Mouse (Mus musculus) lung, postnatal 0 days (tissue): ENCODE measurements at regions not wholly inside any gene's neighbourhood (a gene's known extent, or its start where the extent isn't known, plus 50 kb on each side); places are given as distances from the start of the nearest gene placed in this dataset.

ENCODE experiments used
- ATAC-seq: fragments of 200-750 bp; cut with Nextera tagmentation; 2 replicates; pipeline ENCODE4 v1.8.0; 2017; ENCODE audit warnings: moderate library complexity
- DNase-seq: peaks from one replicate; pipeline ENCODE4 v3.0.0-alpha.2; 2016; ENCODE audit warnings: low spot score
- H3K27ac ChIP-seq: fragments of 300-500 bp; sonication (generic); 2 replicates; pipeline ENCODE4 v1.5.1; 2014; ENCODE audit warnings: antibody characterized with exemption, mild to moderate bottlenecking, low read length, mixed read lengths
- H3K27me3 ChIP-seq: fragments of 300-500 bp; sonication (generic); replicated peaks from 2 replicates; pipeline ENCODE4 v1.6.1; 2014; ENCODE audit warnings: low read length, mixed read lengths; ENCODE audit not compliant: insufficient read depth
- H3K36me3 ChIP-seq: fragments of 300-500 bp; sonication (generic); 2 replicates; pipeline ENCODE4 v1.6.1; 2014; ENCODE audit warnings: low read length, mixed read lengths; ENCODE audit not compliant: insufficient read depth
- H3K4me1 ChIP-seq: fragments of 300-500 bp; sonication (generic); 2 replicates; pipeline ENCODE4 v1.6.1; 2014; ENCODE audit warnings: antibody characterized with exemption, low read depth, low read length, mixed read lengths; ENCODE audit not compliant: insufficient read depth
- H3K4me2 ChIP-seq: fragments of 300-500 bp; sonication (generic); replicated peaks from 2 replicates; pipeline ENCODE4 v1.6.1; 2014; ENCODE audit warnings: low read depth, mild to moderate bottlenecking, low read length, moderate library complexity, mixed read lengths
- H3K4me3 ChIP-seq: fragments of 300-500 bp; sonication (generic); 2 replicates; pipeline ENCODE4 v1.5.1; 2014; ENCODE audit warnings: low read depth, low read length
- H3K9ac ChIP-seq: fragments of 300-500 bp; sonication (generic); replicated peaks from 2 replicates; pipeline ENCODE4 v1.6.1; 2014; ENCODE audit warnings: low read depth, mild to moderate bottlenecking
- H3K9me3 ChIP-seq: fragments of 300-500 bp; sonication (generic); 2 replicates; pipeline ENCODE4 v1.6.1; 2016; ENCODE audit warnings: low read length, mixed read lengths
- CTCF ChIP-seq: IDR thresholded peaks from 2 replicates; pipeline ENCODE4 v1.5.1; 2016; ENCODE audit warnings: antibody characterized with exemption, mild to moderate bottlenecking
- EP300 ChIP-seq: IDR thresholded peaks from 2 replicates; pipeline ENCODE4 v1.6.1; 2016; ENCODE audit warnings: antibody characterized with exemption, mild to moderate bottlenecking, control low read depth
- WGBS: fragments of 180-500 bp; shearing (Covaris S2); extraction: QIAGEN DNeasy Blood & Tissue Kit; methylation state at CpG from one replicate; pipeline ENCODE4 v1.1.7; 2014; 5-methylcytosine and 5-hydroxymethylcytosine counted together

DNA sequence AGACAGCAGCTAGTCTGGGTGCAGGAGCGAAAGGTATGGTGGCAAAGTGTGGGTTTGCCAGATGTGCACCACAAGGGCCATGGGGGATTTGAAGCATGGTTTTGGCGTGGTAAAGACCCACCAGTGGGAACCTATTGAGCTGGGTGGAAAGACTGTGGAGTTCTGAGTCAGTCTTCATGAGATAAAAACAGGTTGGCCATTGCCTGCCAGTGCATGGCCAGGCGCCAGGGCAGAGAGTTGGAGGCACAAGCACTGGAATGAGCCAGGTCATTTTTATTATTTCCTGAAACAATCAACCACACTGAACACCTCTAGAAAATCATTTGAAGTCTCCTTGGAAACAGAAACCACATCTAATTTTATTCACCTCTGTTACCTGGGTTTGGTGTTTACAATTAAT, 744.9 kb downstream of the Gsdmc2 start:
- DNase-seq, result no peak
- 81% methylated on average over 3 of the region's 3 CpGs for WGBS

GRCm38 (mm10) chr15:63081972-63082371, 763.0 kb downstream of the Gsdmc2 start:
- TF ChIP-seq CTCF (no peak), EP300 (no peak)
- Histone ChIP-seq H3K4me3 (no peak overlapping the region), H3K4me1 (no peaks in the 10 kb centered on the region), H3K9ac (no peak overlapping the region), H3K4me2 (no peak overlapping the region), H3K9me3 (no peaks in the 10 kb centered on the region), H3K27ac (no peak overlapping the region), H3K27me3 (no peaks in the 10 kb centered on the region), H3K36me3 (no peaks in the 10 kb centered on the region)
- ATAC-seq (no peak), DNase-seq (no peak)

More for the DNA sequence above, 744.9 kb downstream of the Gsdmc2 start:
- TF ChIP-seq EP300 (no peak), CTCF (no peak)
- Histone ChIP-seq H3K4me3 (no peak overlapping the region), H3K4me2 (no peak overlapping the region), H3K4me1 (no peaks in the 10 kb centered on the region), H3K9me3 (no peaks in the 10 kb centered on the region), H3K27me3 (no peaks in the 10 kb centered on the region), H3K36me3 (no peaks in the 10 kb centered on the region), H3K27ac (no peak overlapping the region), H3K9ac (no peak overlapping the region)
- no peak for ATAC-seq

DNA sequence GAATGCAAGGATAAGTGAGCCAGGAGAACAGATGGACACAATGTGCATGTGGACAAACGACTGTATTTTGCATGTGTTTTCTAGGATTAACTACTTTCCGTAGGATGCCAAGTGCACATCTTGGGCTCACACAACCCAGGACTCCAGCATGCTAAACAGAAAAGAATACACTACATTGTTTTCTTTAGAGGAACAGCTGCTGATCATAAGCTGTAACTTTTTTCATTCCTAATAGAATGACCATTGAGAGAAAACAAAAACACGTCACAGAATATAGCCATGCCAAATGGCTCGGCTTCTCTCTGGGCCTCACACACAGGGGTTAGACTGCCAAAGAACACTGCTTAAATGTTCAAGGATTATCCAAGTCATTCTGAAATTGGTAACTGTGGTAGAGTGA, 765.2 kb downstream of the Gsdmc2 start:
- Histone ChIP-seq H3K4me1 (no peaks in the 10 kb centered on the region), H3K9me3 (no peaks in the 10 kb centered on the region), H3K4me3 (no peak overlapping the region), H3K9ac (no peak overlapping the region), H3K4me2 (no peak overlapping the region), H3K36me3 (no peaks in the 10 kb centered on the region), H3K27me3 (no peaks in the 10 kb centered on the region), H3K27ac (no peak overlapping the region)
- 71% methylated on average over 4 of the region's 4 CpGs for WGBS
- no peak for ATAC-seq
- peak; percentile 24 for DNase-seq
- no peak for TF ChIP-seq EP300
- no peak for TF ChIP-seq CTCF

GRCm38 (mm10) chr15:63071921-63072320, 773.1 kb downstream of the Gsdmc2 start:
- WGBS, result 72% methylated on average over 4 of the region's 4 CpGs
- ATAC-seq (no peak), DNase-seq (no peak)
- no peak for TF ChIP-seq CTCF
- TF ChIP-seq EP300, result no peak
- H3K36me3 ChIP-seq, result no peaks in the 10 kb centered on the region
- H3K4me2 ChIP-seq, result no peak overlapping the region
- no peak overlapping the region for H3K9ac ChIP-seq
- no peaks in the 10 kb centered on the region for H3K27me3 ChIP-seq
- no peaks in the 10 kb centered on the region for H3K4me1 ChIP-seq
- no peak overlapping the region for H3K27ac ChIP-seq
- H3K9me3 ChIP-seq, result no peaks in the 10 kb centered on the region
- H3K4me3 ChIP-seq, result no peak overlapping the region

- H3K27me3 ChIP-seq, result no peaks in the 10 kb centered on the region
- no peak overlapping the region for H3K27ac ChIP-seq
- no peaks in the 10 kb centered on the region for H3K9me3 ChIP-seq
- peak; percentile 60 for ATAC-seq
- H3K4me2 ChIP-seq, result no peak overlapping the region
- no peak for TF ChIP-seq CTCF
- TF ChIP-seq EP300, result peak; percentile 63
- no peak overlapping the region for H3K4me3 ChIP-seq
- no peak overlapping the region for H3K9ac ChIP-seq
- H3K4me1 ChIP-seq, result no peaks in the 10 kb centered on the region
- DNase-seq, result peak; percentile 76
- no peaks in the 10 kb centered on the region for H3K36me3 ChIP-seq
- 35% methylated on average over 3 of the region's 3 CpGs for WGBS
These were observed 777.9 kb downstream of the Gsdmc2 start for GRCm38 (mm10) chr15:63067126-63067525.

DNA sequence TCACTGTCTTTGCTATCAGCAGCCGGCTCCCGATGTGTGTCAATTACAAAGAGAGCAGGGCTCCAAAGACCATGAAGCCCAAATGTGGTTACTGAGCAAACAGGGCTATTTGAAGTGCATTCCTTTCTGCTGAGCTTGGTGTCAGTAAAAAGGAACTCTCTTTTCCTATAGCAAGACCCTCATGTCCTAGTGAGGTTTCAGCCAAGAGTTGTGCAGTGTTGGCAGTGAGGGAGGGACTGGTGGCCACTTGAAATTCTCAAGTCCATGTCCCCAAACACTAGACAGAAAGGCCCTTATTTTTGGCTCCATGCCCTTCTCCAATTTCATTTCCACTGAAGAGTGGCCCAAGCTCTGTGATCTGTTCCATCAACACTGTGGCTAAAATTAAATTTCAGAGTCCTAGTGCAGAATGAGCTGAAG, 778.9 kb downstream of the Gsdmc2 start:
- no peaks in the 10 kb centered on the region for H3K27me3 ChIP-seq
- H3K36me3 ChIP-seq, result no peaks in the 10 kb centered on the region
- TF ChIP-seq CTCF, result no peak
- TF ChIP-seq EP300, result peak; percentile 74; the same call in 1 of the 2 replicates
- no peaks in the 10 kb centered on the region for H3K4me1 ChIP-seq
- ATAC-seq (peak; percentile 90), DNase-seq (peak; percentile 79)
- no peak overlapping the region for H3K4me3 ChIP-seq
- H3K9me3 ChIP-seq, result no peaks in the 10 kb centered on the region
- no peak overlapping the region for H3K27ac ChIP-seq
- H3K4me2 ChIP-seq, result no peak overlapping the region
- WGBS, result 38% methylated on average over 2 of the region's 2 CpGs
- no peak overlapping the region for H3K9ac ChIP-seq

GRCm38 (mm10) chr15:63061891-63062290, 783.1 kb downstream of the Gsdmc2 start:
- ATAC-seq (no peak), DNase-seq (no peak)
- TF ChIP-seq EP300, result no peak
- TF ChIP-seq CTCF, result no peak
- Histone ChIP-seq H3K4me1 (no peaks in the 10 kb centered on the region), H3K27ac (no peak overlapping the region), H3K36me3 (no peaks in the 10 kb centered on the region), H3K9me3 (no peaks in the 10 kb centered on the region), H3K4me3 (no peak overlapping the region), H3K9ac (no peak overlapping the region), H3K27me3 (no peaks in the 10 kb centered on the region), H3K4me2 (no peak overlapping the region)
- 66% methylated on average over 3 of the region's 3 CpGs for WGBS
